Mouse (Mus musculus) limb, embryonic 14.5 days (tissue): Measurements from ENCODE around the gene Gsk3a. TPM values are rescaled to one million over a fixed set of nuclear protein-coding genes. Genes with fewer than 3 reads are reported as not detected.

Experiments used
- ATAC-seq: fragments of 200-750 bp; cut with Nextera tagmentation; 2 replicates; pipeline ENCODE4 v1.8.0; 2017; ENCODE audit warnings: low read depth, moderate number of reproducible peaks, moderate TSS enrichment; ENCODE audit not compliant: low FRiP score
- DNase-seq: peaks from one replicate; pipeline ENCODE4 v3.0.0-alpha.2; 2015; ENCODE audit warnings: low spot score
- H3K27ac ChIP-seq: fragments of 300-500 bp; sonication (generic); replicated peaks from 2 replicates; pipeline ENCODE4 v1.5.1; 2014; ENCODE audit warnings: low read depth, mild to moderate bottlenecking, low read length, moderate library complexity, mixed read lengths
- H3K27me3 ChIP-seq: fragments of 300-500 bp; sonication (generic); 2 replicates; pipeline ENCODE4 v1.6.1; 2014; ENCODE audit warnings: low read length, mixed read lengths; ENCODE audit not compliant: control insufficient read depth, insufficient read depth
- H3K36me3 ChIP-seq: fragments of 300-500 bp; sonication (generic); 2 replicates; pipeline ENCODE4 v1.6.1; 2014; ENCODE audit warnings: mild to moderate bottlenecking, low read length, moderate library complexity, mixed read lengths; ENCODE audit not compliant: control insufficient read depth, insufficient read depth
- H3K4me1 ChIP-seq: fragments of 300-500 bp; sonication (generic); 2 replicates; pipeline ENCODE4 v1.6.1; 2014; ENCODE audit warnings: antibody characterized with exemption, low read length, mixed read lengths; ENCODE audit not compliant: control insufficient read depth, insufficient read depth
- H3K4me2 ChIP-seq: fragments of 300-500 bp; sonication (generic); replicated peaks from 2 replicates; pipeline ENCODE4 v1.6.1; 2014; ENCODE audit warnings: low read depth, mild to moderate bottlenecking, low read length, moderate library complexity; ENCODE audit not compliant: severe bottlenecking
- H3K4me3 ChIP-seq: fragments of 300-500 bp; sonication (generic); replicated peaks from 2 replicates; pipeline ENCODE4 v1.5.1; 2014; ENCODE audit warnings: low read length
- H3K9ac ChIP-seq: fragments of 300-500 bp; sonication (generic); 2 replicates; pipeline ENCODE4 v1.6.1; 2014; ENCODE audit warnings: mild to moderate bottlenecking, low read depth, low read length, moderate library complexity; ENCODE audit not compliant: severe bottlenecking
- H3K9me3 ChIP-seq: fragments of 300-500 bp; sonication (generic); 2 replicates; pipeline ENCODE4 v1.6.1; 2016; ENCODE audit warnings: low read length; ENCODE audit not compliant: control insufficient read depth
- POLR2A ChIP-seq: fragments of 200-500 bp; IDR thresholded peaks from 2 replicates; pipeline ENCODE4 v1.8.0; 2012; ENCODE audit warnings: inconsistent platforms, mild to moderate bottlenecking, moderate library complexity, borderline replicate concordance; ENCODE audit not compliant: insufficient read depth, insufficient read length; ENCODE audit errors: extremely low read depth
- WGBS: fragments of 180-500 bp; shearing (Covaris S2); extraction: QIAGEN DNeasy Blood & Tissue Kit; methylation state at CpG from one replicate; pipeline ENCODE4 v1.1.7; 2014; 5-methylcytosine and 5-hydroxymethylcytosine counted together
- polyA plus RNA-seq, 2 experiments: library from polyadenylated mRNA; depleted of rRNA in 1 of 2; stranded (reverse) in 1 of 2; unstranded in 1 of 2; fragments of >200 nt; fragmentation: Nextera tagmentation in 1 of 2; extraction: Ambion mirVana in 1 of 2; gene quantifications; 2 replicates each; pipeline versions ENCODE4 v1.2.1 to v1.2.3; 2012 to 2014

Gsk3a gene
- polyA plus RNA-seq, 2 experiments = 16.3 to 155 TPM

- Histone ChIP-seq H3K27ac (no peak overlapping the region), H3K27me3 (no peaks in the 10 kb centered on the region), H3K9me3 (no peaks in the 10 kb centered on the region), H3K4me2 (no peak overlapping the region), H3K4me1 (no peaks in the 10 kb centered on the region), H3K9ac (no peak overlapping the region), H3K36me3 (peaks cover 29% of the 10 kb centered on the region), H3K4me3 (no peak overlapping the region)
- no peak for TF ChIP-seq POLR2A
- DNase-seq (no peak), ATAC-seq (no peak)
- 85% methylated on average over 11 of the region's 20 CpGs for WGBS
Observed at GRCm38 (mm10) chr7:25203624-25204023, 34.0 kb downstream of the Gsk3a start.

GRCm38 (mm10) chr7:25197384-25198018 is 40.1 kb downstream of the Gsk3a start:
- H3K4me3 ChIP-seq = no peak overlapping the region
- H3K27ac ChIP-seq = no peak overlapping the region
- H3K9me3 ChIP-seq = no peaks in the 10 kb centered on the region
- DNase-seq (no peak), ATAC-seq (no peak)
- 66% methylated on average over 10 of the region's 10 CpGs for WGBS
- no peaks in the 10 kb centered on the region for H3K27me3 ChIP-seq
- H3K4me2 ChIP-seq = no peak overlapping the region
- H3K9ac ChIP-seq = no peak overlapping the region
- H3K4me1 ChIP-seq = no peaks in the 10 kb centered on the region
- no peak for TF ChIP-seq POLR2A
- H3K36me3 ChIP-seq = peaks cover 5% of the 10 kb centered on the region

GRCm38 (mm10) chr7:25196107-25196506 is 41.5 kb downstream of the Gsk3a start:
- no peaks in the 10 kb centered on the region for H3K27me3 ChIP-seq
- H3K4me3 ChIP-seq = no peak overlapping the region
- TF ChIP-seq POLR2A = no peak
- DNase-seq (no peak), ATAC-seq (no peak)
- H3K36me3 ChIP-seq = no peaks in the 10 kb centered on the region
- no peaks in the 10 kb centered on the region for H3K9me3 ChIP-seq
- H3K27ac ChIP-seq = no peak overlapping the region
- H3K9ac ChIP-seq = no peak overlapping the region
- no peak overlapping the region for H3K4me2 ChIP-seq
- H3K4me1 ChIP-seq = no peaks in the 10 kb centered on the region
- WGBS = 79% methylated on average over 9 of the region's 9 CpGs

GRCm38 (mm10) chr7:25195148-25195547 is 42.5 kb downstream of the Gsk3a start:
- H3K27me3 ChIP-seq = no peaks in the 10 kb centered on the region
- WGBS = 74% methylated on average over 3 of the region's 3 CpGs

GRCm38 (mm10) chr7:25192110-25192509 is 45.5 kb downstream of the Gsk3a start:
- no peak overlapping the region for H3K4me2 ChIP-seq
- no peaks in the 10 kb centered on the region for H3K9me3 ChIP-seq
- no peak overlapping the region for H3K4me3 ChIP-seq
- H3K27me3 ChIP-seq = no peaks in the 10 kb centered on the region
- ATAC-seq (no peak), DNase-seq (no peak)
- no peak overlapping the region for H3K9ac ChIP-seq
- H3K4me1 ChIP-seq = no peaks in the 10 kb centered on the region
- H3K27ac ChIP-seq = no peak overlapping the region
- no peaks in the 10 kb centered on the region for H3K36me3 ChIP-seq
- TF ChIP-seq POLR2A = no peak
- 77% methylated on average over 8 of the region's 8 CpGs for WGBS

More at GRCm38 (mm10) chr7:25195148-25195547, 42.5 kb downstream of the Gsk3a start:
- DNase-seq = no peak
- Histone ChIP-seq H3K36me3 (no peaks in the 10 kb centered on the region), H3K4me2 (no peak overlapping the region), H3K9ac (no peak overlapping the region), H3K27ac (no peak overlapping the region), H3K9me3 (no peaks in the 10 kb centered on the region), H3K4me3 (no peak overlapping the region), H3K4me1 (no peaks in the 10 kb centered on the region)
- no peak for TF ChIP-seq POLR2A
- ATAC-seq = no peak
